Mouse (Mus musculus): Measurements from ENCODE around the gene Zfp622. TPM values are rescaled to one million over a fixed set of nuclear protein-coding genes. Genes with fewer than 3 reads are reported as not detected.

Zfp622 gene
- total RNA-seq, 2 experiments from 2014 or later: 22.0 to 24.0 TPM

Small RNA genes within 50 kb of the gene (microRNA-seq; reads per million reads assigned to microRNA genes)
- 0.72 to 2.0 reads per million in 2 experiments for gene Mir7212 (ENCODE audit: borderline number of aligned reads in 2 of 2)

Other genes starting within 250 kb of the Zfp622 start
- 100 to 1,000 TPM; 319 to 364 TPM for gene Retreg1, start 141.2 kb upstream of the Zfp622 start, total RNA-seq (2021)

Measured in heart, postnatal 36 days (tissue).